14 mouse cellular contexts compared by ENCODE assay signal in the genomic region with DNA sequence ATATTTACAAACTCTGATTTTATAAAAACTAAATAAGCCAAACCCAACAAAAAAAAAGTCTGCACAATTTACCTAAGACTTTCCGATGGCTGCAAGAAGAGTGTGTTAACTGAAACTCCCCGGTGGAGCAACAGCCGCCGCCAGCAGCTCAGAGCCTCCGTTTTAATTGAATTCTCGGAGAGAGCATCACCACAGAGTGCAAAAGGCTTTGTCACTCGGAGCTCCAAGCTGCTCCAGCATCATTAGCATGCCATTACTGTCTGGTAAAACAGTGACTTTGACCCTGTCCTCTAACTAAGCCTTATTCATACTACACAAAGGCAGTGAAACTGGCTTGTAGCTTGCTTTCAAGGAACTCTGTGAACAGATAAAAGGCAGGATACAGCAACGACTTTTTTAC.
DNase-seq lines count a peak whose midpoint lies in the region; ATAC-seq lines count a peak whose summit lies in the region.
"Had no signal": no experiment of that assay in that cellular context is flagged by ENCODE, and none has a peak within 500 bp of the region (broad histone marks: within the 10 kb centered on the region; RNA-seq: fewer than 3 reads in every experiment).

No protein-coding gene starts in this region.

- H3K27me3 ChIP-seq in hindbrain, embryonic 10.5 days (ENCODE audit: insufficient read depth, poor library complexity, severe bottlenecking), result peaks cover 28% of the 10 kb centered on the region
- peaks cover 5% of the 10 kb centered on the region; the same call in 1 of the 2 replicates for H3K27me3 ChIP-seq in midbrain, embryonic 16.5 days (ENCODE audit: control insufficient read depth, insufficient read depth, low read depth, low read length)

- H3K4me2 ChIP-seq in midbrain, embryonic 16.5 days (ENCODE audit: low read length), result peak overlapping the region; percentile 14; the same call in 1 of the 2 replicates

- WGBS in hindbrain, embryonic 10.5 days, result 5% methylated on average over 8 of the region's 8 CpGs
- 10% methylated on average over 8 of the region's 8 CpGs for WGBS in midbrain, embryonic 16.5 days

- H3K27ac ChIP-seq in hindbrain, embryonic 10.5 days, result peak overlapping the region; percentile 82
- no peak overlapping the region for H3K27ac ChIP-seq in midbrain, embryonic 16.5 days (ENCODE audit: low read length)
- H3K27ac ChIP-seq: left cerebral cortex, adult 2 months had no signal

- H3K4me1 ChIP-seq in hindbrain, embryonic 10.5 days (replicated peaks), result peaks cover 78% of the 10 kb centered on the region
- H3K4me1 ChIP-seq in midbrain, embryonic 16.5 days (ENCODE audit: control insufficient read depth, insufficient read depth, low read length), result peaks cover 26% of the 10 kb centered on the region

- peak; percentile 23; the same call in 1 of the 2 replicates for ATAC-seq in midbrain, embryonic 16.5 days
- no peak for ATAC-seq in megakaryocyte, adult 5-6 weeks (ENCODE audit: poor library complexity, severe bottlenecking)

- peak; percentile 83 for DNase-seq in ES-CJ7 (ENCODE audit: low read depth, low spot score)
- DNase-seq in embryo, embryonic 9.5 days (ENCODE audit: extremely low spot score), result peak; percentile 31
- peak; percentile 40 for DNase-seq in hindbrain, embryonic 10.5 days (ENCODE audit: low spot score)
- DNase-seq in layer of hippocampus, postnatal 25 days (ENCODE audit: extremely low spot score in 1 of 2, low spot score in 1 of 2), result no peak
- DNase-seq in thymus, postnatal 25 days, result no peak
- DNase-seq in gastrocnemius, adult 8-10 months (ENCODE audit: low spot score in 2 of 2), result no peak
- DNase-seq: adrenal gland, postnatal 14 days; kidney, postnatal 25 days; liver; thymus, postnatal 36 days had no signal

- no peak overlapping the region for H3K9ac ChIP-seq in midbrain, embryonic 16.5 days (ENCODE audit: low read depth, low read length)

- peak overlapping the region; percentile 16 for H3K4me3 ChIP-seq in hindbrain, embryonic 10.5 days
- no peak overlapping the region for H3K4me3 ChIP-seq in midbrain, embryonic 16.5 days (ENCODE audit: low read depth, low read length)
- H3K4me3 ChIP-seq: left cerebral cortex, adult 2 months; myocyte had no signal

- H3K9me3 ChIP-seq in hindbrain, embryonic 10.5 days, result no peaks in the 10 kb centered on the region
- H3K9me3 ChIP-seq in midbrain, embryonic 16.5 days (replicated peaks; ENCODE audit: control insufficient read depth, low read length, poor library complexity, severe bottlenecking), result no peaks in the 10 kb centered on the region

- H3K36me3 ChIP-seq in hindbrain, embryonic 10.5 days, result no peaks in the 10 kb centered on the region
- no peaks in the 10 kb centered on the region for H3K36me3 ChIP-seq in midbrain, embryonic 16.5 days (ENCODE audit: control insufficient read depth, insufficient read depth, low read length)

Comparison
In these comparisons a context has a peak if more than half of its experiments do, and no peak if none do; other contexts are left out.
1. DNase-seq: peak in ES-CJ7 (single experiment), embryo, embryonic 9.5 days (single experiment) and hindbrain, embryonic 10.5 days (single experiment); none in layer of hippocampus, postnatal 25 days (0 of 2), thymus, postnatal 25 days (single experiment) and gastrocnemius, adult 8-10 months (0 of 2).